Mouse (Mus musculus): ENCODE data around the gene Jmjd6. TPM values are rescaled to one million over a fixed set of nuclear protein-coding genes. Genes with fewer than 3 reads are reported as not detected.
"Not testable (repeated sequence)": the region's sequence is repeated elsewhere in the genome, so short reads cannot be mapped to it uniquely, and the experiment has no call there.

The Jmjd6 gene
- total and polyA plus RNA-seq, 3 experiments: 175 to 192 TPM; not detected in 1

DNA sequence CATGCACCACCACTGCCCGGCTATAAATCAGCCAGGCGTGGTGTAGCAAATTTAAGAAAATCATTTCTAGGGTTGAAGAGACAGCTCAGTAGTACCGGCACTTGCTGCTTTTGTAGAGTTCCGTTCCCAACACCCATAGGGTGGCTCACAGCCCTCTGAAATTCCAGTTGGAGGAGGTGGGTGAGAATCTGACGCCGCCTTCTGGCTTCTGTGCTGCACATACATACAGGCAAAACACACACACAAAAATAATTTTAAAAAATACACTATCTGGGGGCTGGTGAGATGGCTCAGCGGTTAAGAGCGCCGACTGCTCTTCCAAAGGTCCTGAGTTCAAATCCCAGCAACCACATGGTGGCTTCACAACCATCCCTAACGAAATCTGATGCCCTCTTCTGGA is 19.4 kb downstream of the Jmjd6 start:
- not testable (repeated sequence) for H3K4me3 ChIP-seq (ENCODE audit: control insufficient read depth in 1 of 2, insufficient read depth in 1 of 2, low read depth in 2 of 2, low read length in 2 of 2); H3K9ac ChIP-seq (ENCODE audit: control insufficient read depth, low read depth, low read length, poor library complexity, severe bottlenecking); DNase-seq (ENCODE audit: low read depth, low spot score); H3K79me2 ChIP-seq (ENCODE audit: control insufficient read depth, insufficient read depth, low read length, poor library complexity); H3K4me1 ChIP-seq (ENCODE audit: control insufficient read depth in 1 of 2, insufficient read depth in 2 of 2, low read length in 2 of 2); H3K27me3 ChIP-seq (ENCODE audit: control insufficient read depth in 1 of 2, insufficient read depth in 2 of 2, low read length in 2 of 2); H3K36me3 ChIP-seq (ENCODE audit: control insufficient read depth in 1 of 2, insufficient read depth in 2 of 2, low read length in 2 of 2); H3K9me3 ChIP-seq (replicated peaks; ENCODE audit: insufficient read depth, low read length); H3K27ac ChIP-seq (ENCODE audit: control insufficient read depth, low read depth, low read length)

DNA sequence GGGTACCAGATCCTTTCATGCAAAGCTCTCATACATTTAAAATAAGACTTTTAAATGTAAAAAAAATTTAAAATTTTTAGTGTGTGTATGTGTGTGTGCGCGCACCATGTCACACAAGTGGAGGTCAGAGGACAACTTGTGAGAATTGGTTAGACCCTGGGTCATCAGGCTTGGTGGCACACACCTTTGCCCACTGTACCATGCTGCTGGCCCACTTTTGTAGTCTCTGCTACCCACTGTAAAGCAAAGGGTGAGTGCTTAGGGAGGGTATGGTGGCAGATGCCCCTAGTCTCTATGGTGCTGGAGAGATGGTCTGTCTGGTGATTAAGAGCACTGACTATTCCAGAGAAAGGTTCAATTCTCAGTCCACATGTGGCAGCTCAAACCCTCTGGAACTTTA is 20.0 kb downstream of the Jmjd6 start:
- Histone ChIP-seq H3K9ac (ENCODE audit: control insufficient read depth, low read depth, low read length, poor library complexity, severe bottlenecking) (no peak overlapping the region), H3K27ac (ENCODE audit: control insufficient read depth, low read depth, low read length) (no peak overlapping the region), H3K4me3 (ENCODE audit: control insufficient read depth in 1 of 2, insufficient read depth in 1 of 2, low read depth in 2 of 2, low read length in 2 of 2) (no peak overlapping the region), H3K9me3 (replicated peaks; ENCODE audit: insufficient read depth, low read length) (no peaks in the 10 kb centered on the region), H3K4me1 (ENCODE audit: control insufficient read depth in 1 of 2, insufficient read depth in 2 of 2, low read length in 2 of 2) (peaks cover 0 to 5% of the 10 kb centered on the region in 2 experiments; a peak in 2 of 4 replicates), H3K27me3 (ENCODE audit: control insufficient read depth in 1 of 2, insufficient read depth in 2 of 2, low read length in 2 of 2) (no peaks in the 10 kb centered on the region; a peak in 2 of 4 replicates), H3K36me3 (ENCODE audit: control insufficient read depth in 1 of 2, insufficient read depth in 2 of 2, low read length in 2 of 2) (no peaks in the 10 kb centered on the region), H3K79me2 (ENCODE audit: control insufficient read depth, insufficient read depth, low read length, poor library complexity) (no peaks in the 10 kb centered on the region)
- DNase-seq (ENCODE audit: low read depth, low spot score): no peak
- TF ChIP-seq RCOR1 (IDR thresholded peaks at IDR 0.05; ENCODE audit: low read depth, low read length) (no peak), ZKSCAN1 (IDR thresholded peaks at IDR 0.05; ENCODE audit: low read depth, low read length) (no peak), MAX (IDR thresholded peaks at IDR 0.05; ENCODE audit: low read length) (no peak), MXI1 (IDR thresholded peaks at IDR 0.05; ENCODE audit: low read depth, low read length) (no peak), HCFC1 (IDR thresholded peaks at IDR 0.05; ENCODE audit: low read depth, low read length) (no peak), TAL1 (IDR thresholded peaks at IDR 0.05; ENCODE audit: low read length) (no peak), MAFK (IDR thresholded peaks at IDR 0.05; ENCODE audit: borderline replicate concordance, low read depth, low read length) (no peak), MEF2A (IDR thresholded peaks at IDR 0.05; ENCODE audit: extremely low read depth, insufficient replicate concordance, low read depth, low read length, poor library complexity, severe bottlenecking) (no peak), GATA1 (IDR thresholded peaks at IDR 0.05; ENCODE audit: low read depth, low read length) (no peak), GABPA (IDR thresholded peaks at IDR 0.05; ENCODE audit: low read depth, low read length) (no peak), NELFE (IDR thresholded peaks at IDR 0.05; ENCODE audit: low read depth, low read length) (no peak), CHD2 (IDR thresholded peaks at IDR 0.05; ENCODE audit: low read length) (no peak), TBP (IDR thresholded peaks at IDR 0.05; ENCODE audit: low read depth, low read length) (no peak), USF2 (IDR thresholded peaks at IDR 0.05; ENCODE audit: borderline replicate concordance in 1 of 2, insufficient read depth in 1 of 2, low read depth in 1 of 2, low read length in 2 of 2) (no peak), ZNF384 (IDR thresholded peaks at IDR 0.05; ENCODE audit: low read depth, low read length) (no peak), POLR2AphosphoS5 (IDR thresholded peaks at IDR 0.05; ENCODE audit: borderline replicate concordance, low read depth, low read length) (no peak)
